Mouse (Mus musculus): Measurements from ENCODE around the gene Isca1.

GRCm38 (mm10) chr13:59794786-59795185, 25.2 kb upstream of the Isca1 start:
- TF ChIP-seq GATA1 (IDR thresholded peaks at IDR 0.05; ENCODE audit: borderline replicate concordance, low read length) = no peak
- TF ChIP-seq FLI1 (IDR thresholded peaks at IDR 0.05; ENCODE audit: low read length) = no peak
